Mouse (Mus musculus) monocyte, adult 2 months (primary cell): ENCODE measurements around the gene Rps3.

ENCODE experiments used
- DNase-seq, 2 experiments: peaks; one replicate each; pipeline ENCODE4 v3.0.0; 2022; ENCODE audit warnings: low spot score in 2 of 2, low read depth in 1 of 2

The Rps3 gene

DNA sequence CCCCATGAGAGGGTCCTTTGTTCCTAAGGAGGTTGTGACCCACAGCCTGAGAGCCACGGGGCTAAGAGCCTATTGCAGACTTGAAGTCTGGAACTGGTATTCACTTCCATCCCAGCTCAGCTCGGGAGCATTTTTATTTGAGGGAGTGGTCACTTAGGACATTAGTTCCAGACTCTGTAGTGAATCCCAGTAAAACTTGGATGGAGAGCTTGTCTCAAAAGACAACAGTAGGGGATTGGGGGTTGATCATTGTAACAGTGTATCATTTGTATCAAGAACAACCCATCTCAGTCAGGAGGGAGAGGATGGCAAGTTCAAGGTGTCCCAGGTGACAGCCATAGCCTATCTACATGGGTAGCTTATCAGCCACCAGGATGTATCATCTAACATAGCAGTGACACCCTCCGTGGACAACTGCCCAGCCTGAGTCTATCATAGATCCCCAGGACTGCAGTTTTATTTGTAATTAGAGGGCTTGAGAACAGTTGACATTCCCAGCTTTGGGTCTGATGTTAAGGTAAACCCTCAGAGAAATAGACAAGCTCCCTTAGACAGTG lies 6.9 kb downstream of the Rps3 start:
- no peak for DNase-seq

DNA sequence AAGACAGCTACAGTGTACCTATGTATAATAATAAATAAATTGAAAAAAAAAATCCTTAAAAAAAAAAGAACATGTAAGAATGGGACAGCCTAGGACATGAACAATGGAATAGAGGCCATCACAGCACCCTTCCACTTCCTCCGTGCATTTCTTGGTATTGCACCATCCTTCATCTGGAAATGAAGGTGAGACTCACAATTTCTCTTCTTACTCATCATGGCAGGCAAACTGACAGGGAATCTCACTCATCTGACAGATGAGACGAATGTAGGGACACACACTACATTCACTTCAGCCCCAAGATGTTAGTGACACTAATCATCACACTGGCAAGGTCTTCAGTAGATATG lies 8.0 kb downstream of the Rps3 start:
- DNase-seq = no peak

DNA sequence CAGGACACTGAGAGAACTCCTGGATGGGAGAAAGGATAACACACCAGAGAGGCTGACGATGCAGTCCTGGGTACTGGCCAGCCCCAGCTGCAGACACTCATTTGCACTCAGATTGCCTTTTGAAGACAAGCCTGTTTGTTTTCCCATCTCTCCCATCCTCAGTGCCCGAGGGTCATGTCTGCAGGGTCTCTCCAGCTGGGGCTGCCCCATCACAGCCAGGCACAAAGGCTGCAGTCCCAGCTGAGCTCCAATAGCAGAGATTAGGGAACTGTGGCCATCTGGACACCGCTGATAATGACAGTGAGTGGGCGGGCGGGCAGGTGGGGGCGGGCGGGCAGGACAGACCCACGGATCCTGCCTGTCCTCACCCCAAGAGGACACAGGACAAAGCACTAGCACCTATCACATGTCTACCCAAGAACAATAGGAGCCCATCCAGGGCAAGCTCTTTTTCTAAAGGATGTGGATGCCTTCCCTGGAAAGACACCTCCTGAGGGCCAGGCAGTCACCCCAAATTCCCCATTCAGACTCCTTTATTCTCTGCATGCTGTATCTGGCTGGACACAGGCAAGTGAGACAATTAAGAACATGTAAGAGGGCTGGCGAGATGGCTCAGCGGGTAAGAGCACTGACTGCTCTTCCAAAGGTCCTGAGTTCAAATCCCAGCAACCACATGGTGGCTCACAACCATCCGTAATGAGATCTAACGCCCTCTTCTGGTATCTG lies 8.5 kb downstream of the Rps3 start:
- no peak for DNase-seq

DNA sequence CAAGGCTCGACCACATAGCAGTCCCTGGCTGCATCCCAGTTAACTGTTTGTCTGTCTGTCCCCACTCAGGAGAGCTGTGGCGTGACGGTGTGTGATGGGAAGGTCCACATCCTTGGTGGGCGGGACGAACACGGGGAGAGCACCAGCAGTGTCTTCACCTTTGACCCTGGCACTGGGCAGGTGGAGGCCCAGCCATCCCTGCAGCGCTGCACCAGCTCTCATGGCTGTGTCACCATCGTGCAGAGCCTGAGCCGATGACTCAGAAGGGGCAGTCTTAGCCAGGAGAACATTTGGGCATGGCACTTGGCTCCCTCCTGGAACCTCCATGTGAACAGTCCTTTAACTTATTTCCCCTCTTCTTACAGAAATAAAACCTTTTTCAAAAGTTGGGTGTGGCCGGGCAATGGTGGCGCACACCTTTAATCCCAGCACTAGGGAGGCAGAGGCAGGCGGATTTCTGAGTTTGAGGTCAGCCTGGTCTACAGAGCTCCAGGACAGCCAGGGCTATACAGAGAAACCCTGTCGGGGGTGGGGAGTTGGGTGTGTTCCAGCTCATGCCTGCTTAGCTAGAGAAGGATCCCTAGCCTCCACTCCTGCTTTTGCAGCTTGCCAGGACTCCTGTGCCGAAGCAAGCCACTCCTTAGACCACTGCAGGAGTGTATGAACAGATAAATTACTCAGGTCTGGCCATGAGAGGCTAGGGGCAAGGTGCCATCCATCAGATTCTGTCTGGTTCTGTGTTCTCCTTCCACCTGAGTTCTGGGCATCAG lies 9.7 kb downstream of the Rps3 start:
- no peak for DNase-seq

DNA sequence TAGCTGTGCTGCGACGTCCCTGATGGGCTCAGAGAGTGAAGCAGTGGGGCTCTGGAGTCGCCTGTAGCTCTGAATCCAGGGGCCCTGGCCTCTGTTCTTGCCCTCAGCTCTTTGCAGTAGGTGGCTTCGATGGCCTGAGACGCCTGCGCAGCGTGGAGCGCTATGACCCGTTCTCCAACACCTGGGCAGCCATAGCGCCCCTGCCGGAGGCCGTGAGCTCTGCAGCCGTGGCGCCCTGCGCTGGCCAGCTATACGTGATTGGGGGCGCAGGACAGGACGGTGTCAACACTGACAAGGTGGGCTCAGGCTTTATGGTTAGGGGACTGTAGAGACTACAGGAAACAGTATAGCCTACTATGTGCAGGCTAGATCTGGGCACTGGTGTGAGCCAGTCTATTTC lies 12.0 kb downstream of the Rps3 start:
- DNase-seq = no peak

DNA sequence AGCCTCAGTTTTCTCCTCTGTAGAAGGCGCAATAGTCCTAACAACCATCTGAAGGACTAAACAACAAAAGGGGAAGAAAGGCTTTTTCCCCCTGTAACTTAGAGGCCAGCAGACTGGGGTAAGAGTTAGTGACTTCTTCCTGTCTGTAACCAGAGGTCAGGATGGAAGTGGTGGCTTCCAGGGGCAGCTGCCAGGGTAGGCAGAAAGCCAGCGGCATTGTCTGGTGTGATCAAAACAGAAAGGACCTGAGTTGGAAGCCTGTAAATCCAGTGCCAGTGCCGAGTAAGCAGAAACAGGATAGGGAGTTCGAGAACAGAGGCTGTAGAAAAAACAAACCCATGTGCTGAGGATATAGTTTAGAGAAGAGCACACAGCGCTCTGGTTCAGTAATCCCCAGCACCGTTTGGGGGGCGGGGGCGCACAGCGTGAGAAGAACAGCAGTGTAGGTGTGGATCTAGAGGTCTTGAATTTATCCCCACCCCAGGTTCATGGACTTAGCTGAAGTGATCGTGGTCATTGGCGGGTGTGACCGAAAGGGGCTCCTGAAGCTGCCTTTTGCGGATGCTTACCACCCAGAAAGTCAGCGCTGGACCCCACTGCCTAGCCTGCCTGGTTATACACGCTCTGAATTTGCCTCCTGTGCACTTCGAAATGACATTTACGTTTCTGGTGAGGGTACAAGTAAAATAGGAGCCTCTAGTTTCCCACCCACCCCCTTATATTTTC lies 13.7 kb downstream of the Rps3 start:
- no peak for DNase-seq

DNA sequence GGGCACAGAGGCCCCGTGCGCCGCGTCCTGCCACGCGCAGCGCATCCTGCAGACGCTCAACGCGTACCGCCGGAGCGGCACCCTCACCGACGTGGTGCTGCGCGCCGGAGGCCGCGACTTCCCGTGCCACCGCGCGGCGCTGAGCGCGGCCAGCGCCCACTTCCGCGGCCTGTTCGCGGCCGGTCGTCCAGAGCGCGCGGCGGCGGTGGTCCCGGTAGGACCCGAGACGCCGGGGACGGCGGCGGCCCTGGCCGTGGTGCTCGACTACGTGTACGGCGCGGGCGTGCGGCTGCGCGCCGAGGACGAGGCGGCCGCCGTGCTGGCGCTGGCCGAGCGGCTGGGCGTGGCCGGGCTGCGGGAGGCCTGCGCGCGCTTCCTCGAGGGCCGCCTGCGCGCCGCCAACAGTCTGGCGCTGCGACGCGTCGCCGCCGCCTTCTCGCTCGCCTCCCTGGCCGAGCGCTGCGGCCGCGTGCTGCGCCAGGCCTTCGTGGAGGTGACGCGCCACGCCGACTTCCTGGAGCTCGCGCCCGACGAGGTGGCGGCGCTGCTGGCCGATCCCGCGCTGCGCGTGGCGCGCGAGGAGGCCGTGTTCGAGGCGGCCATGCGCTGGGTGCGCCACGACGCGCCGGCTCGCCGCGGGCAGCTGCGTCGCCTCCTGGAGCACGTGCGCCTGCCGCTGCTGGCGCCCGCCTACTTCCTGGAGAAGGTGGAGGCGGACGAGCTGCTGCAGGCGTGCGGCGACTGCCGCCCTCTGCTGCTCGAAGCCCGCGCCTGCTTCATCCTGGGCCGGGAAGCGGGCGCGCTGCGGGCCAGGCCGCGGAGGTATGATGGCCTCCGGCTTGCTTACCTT lies 15.0 kb downstream of the Rps3 start:
- DNase-seq = peak; percentile 28 to 62

DNA sequence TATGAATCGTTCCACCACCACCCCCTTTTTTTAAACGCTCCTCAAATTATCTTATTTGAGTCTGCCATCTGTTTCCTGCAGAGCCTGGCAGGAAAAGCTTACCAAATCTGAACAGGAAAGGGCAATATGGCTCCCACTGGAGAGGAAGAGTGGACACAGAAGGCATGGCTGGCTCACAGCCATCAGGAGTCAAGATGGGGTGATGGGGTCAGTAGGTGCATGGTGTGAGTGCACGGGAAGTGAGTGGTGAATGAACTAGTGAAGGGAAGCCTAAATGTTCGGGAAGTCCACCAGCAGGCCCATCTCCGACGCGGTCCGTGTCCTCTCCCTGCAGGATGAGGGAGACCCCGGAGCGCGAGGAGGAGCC lies 15.6 kb downstream of the Rps3 start:
- DNase-seq = no peak

DNA sequence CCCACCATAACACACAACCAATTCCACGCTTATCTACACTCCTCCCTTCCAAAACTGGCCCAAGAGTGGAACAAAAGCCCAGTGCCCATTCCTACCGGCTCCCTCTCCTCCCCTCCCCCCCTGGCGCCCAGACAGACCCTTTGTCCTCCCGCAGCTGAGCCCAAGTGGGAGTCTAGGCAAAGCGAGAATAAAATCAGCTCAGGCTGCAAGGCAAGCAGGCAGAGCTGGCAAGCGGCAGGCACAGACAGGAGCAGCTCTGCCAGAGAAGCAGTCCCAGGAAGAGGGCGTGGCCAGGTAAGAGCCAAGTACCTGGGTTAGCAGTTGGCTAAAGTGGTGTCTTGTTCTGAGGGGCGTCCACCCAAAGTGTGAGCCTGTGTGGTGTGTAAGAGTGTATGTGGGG lies 17.7 kb downstream of the Rps3 start, which contains the start of gene Klhl35:
TSS of gene Klhl35 (plus strand) at position 194 of the 400 bp plus-strand sequence.
- DNase-seq = no peak

DNA sequence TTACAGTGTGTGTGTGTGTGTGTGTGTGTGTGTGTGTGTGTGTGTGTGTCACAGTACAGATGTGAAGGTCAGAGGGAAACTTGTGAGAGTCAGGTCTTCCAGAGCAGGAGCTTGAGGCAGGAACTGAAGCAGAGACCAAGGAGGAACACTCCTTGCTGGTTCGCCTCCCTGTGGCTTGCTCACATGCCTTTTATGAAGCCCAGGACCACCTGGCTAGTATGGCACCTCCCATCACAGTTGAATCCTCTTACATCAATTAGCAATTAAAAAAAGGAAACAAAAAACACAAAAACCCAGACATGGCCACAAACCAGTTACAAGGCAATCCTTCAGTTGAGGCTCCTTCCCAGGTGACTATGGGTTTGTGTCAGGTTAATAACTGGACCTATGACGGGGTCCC lies 20.4 kb downstream of the Rps3 start:
- DNase-seq = no peak

DNA sequence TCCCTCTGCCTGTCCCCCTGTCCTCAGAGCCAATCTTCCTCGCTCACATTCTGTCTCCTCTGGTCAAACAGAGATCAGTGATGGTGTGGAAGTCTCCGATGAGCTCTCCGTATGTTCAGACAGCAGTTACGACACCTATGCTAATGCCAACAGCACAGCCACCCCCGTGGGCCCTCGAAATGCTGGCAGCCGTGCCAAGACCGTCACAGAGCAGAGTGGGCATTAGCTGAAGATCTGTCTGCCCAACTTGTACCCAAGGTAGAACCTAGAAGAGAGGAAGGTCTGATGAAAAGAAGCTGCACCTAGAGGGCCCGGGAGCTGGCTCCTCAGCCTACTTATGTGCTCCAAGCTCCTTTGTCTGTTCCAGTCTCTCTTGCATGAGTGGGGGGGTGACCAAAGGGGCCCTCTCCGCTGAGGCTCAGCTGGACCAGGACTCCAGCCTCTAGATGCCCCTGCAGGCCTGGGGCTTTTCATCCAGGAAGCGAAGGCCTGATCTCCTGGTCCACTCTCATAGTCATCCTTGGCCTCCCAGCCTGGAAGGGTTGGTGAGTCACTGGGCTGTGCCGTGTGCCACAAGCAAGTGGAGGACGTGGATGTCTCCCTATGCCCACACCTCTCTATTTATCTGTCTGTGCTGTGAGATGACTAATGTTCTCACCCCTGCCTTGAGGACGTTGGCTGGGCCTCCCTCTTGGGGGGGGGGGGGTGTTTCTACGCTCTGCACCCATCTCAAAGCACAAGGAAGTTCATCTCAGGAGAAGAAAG lies 23.5 kb downstream of the Rps3 start:
- DNase-seq = no peak

DNA sequence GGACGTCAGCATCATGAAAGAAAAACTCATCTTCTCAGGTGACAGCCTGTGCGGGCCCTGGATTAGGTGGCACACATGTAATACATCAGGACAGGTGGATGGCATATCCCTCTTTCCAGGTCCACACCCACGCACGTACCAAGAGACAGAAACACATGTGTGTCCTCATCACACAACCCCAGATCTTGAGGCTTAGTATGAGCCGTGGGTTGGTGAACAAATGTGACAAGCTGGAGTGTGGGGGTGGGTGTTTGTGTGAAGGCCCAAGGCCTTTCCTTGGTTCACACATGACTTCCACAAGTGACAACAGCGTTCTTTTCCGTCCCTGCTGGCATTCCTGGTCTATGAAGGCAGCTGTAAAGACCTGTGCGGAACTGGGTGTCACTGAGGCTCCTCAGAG lies 24.7 kb downstream of the Rps3 start:
- DNase-seq = no peak

DNA sequence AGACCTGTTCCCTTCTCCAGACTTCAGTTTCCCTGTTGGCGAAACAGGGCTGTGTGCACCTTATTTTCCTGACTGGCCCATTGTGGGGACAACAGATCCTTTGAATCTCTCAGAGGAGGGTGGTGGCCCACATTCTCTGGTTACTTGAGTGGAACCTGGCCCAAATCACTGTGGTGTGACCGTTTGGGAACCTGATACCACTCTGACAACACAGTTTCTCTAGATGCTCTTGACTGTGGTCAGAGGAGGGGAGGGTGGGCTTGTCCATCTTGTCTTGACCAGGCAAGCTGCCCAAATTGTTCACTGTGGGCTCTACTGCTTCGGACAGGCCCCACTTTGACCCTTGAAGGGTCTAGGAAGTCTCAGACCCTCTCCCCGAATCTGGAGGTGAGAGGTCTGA lies 29.5 kb downstream of the Rps3 start:
- DNase-seq = no peak

DNA sequence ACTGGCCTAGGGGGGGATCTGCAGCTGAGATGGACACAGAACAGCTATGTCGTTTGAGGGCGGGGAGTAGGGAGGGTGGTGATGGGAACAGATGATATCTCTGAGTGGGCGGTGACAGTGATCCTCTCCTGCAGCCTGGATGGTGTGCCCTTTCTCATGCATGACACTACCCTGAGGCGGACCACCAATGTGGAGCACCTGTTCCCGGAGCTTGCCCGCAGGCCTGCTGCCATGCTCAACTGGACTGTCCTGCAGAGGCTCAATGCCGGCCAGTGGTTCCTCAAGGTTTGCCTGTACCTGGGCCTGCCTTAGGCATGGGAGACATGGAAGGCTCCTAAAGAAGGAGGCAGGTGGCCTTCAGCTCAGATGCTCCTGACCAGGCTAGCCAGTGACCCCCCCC lies 30.7 kb downstream of the Rps3 start:
- DNase-seq = no peak

DNA sequence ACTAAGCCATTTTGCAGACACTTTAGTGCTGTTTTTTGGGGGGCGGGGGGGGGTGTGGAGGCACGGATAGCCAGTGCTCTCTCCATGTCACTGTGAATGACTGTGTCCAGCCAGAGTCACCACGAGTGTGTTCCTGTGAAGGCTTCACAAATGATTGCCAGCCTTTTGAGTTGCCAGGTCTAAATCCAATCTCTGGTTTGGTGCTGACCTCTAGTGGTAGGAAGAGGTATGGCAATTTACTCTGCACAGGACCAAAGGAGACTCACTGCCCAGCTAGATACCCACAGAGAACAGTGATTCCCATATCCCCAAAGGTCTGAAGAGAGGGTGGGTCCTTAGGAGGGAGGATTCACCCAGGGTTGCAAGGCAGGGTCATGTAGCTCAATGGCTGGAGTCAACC lies 32.8 kb downstream of the Rps3 start:
- peak in 1 of 2 experiments; percentile 21 for DNase-seq

DNA sequence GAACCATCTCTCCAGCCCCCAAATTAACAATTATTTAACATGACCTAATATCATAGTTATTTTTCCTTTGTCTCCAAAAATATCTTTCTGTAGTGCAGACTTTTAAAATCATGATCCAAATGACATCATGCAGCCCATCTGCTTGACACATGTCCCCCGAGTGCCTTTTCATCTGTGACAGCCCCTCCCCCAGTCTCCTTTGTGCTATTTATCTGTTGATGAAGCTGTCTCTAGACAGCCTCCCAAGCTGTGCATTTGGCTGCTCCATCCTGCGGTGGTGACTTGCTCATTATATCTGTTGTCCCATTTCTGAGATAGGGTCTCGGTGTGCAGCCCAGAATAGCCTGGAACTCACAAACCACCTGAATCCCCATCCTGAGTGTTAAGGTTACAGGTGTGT lies 33.8 kb downstream of the Rps3 start:
- no peak for DNase-seq

DNA sequence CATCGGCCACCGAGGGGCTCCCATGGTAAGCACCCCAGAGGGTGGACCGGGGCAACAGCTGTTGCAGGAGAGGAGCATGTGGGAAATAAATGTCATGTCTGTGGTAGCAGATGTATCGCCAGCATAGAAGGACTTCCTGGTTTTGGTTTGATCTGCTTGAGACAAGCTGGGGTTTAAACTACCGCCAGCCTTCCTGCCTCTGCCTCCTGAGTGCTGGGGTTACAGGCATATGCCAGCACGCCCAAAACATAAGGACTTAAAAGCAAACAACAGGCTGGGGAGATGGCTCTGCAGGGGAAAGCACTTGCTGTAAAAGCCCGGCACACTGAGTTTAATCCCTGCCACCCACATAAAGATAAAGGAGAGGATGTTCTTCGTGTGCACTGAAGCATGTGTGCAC lies 34.5 kb downstream of the Rps3 start:
- no peak for DNase-seq

DNA sequence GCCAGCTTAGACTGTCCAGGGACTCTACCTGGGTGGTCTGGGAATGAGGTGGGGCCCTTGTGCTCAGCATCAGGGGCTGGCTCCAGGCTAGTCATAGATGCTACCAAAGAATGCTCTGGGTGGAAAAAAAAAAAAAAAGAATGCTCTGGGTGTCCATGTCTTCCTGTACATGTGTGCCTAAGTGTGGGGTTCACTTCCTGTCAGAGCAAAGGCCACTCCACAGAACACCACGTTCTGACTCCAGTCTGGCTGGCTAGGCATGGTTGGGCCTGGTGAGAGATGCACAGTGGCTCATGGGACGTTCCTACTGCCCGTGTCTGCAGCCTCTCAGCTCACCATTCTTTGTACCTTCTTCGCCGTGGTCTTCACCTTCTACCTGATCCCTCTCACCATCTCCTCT lies 34.9 kb downstream of the Rps3 start:
- DNase-seq = no peak

DNA sequence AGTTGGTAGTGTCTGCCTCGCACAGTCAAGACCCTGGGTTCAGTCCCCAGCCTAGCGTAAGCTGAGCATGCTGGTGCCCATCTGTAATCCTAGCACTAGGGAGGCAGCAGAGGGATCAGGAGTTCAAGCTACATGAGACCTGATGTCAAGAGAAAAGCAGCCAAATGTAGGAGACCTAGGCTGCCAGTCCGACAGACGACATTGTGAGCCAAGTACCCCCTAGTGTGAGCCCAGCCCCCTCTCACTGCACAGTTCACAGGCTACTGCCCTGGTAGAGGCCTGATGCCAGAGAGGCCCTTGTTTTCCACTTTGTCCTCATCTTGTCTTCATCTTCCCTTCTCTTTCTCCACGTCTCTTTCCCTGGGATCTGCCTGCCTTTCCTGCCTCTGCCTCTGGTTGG lies 36.2 kb downstream of the Rps3 start:
- DNase-seq = no peak

DNA sequence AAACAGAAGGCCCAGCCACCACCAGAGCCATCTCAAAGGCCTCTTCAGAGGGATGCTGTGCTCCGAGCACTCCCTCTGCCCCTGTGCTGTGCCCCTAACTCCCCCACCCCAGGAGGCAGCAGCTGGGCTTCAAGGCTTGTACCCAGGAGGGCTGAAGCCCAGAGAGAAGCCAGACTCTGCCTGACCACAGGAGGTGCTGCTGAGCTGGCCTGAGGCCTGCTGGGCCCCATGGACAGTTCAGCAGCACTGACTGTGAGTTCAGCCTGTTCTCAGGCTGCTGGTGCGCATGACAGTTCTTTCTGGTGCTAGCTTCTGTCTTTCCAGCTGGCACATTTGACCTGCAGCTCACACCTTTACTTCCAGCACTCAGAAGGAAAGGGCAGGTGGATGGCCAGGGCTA lies 37.7 kb downstream of the Rps3 start:
- DNase-seq = no peak
